Mouse (Mus musculus): ENCODE measurements around the gene Ube2s.
"Not testable (repeated sequence)": the region's sequence is repeated elsewhere in the genome, so short reads cannot be mapped to it uniquely, and the experiment has no call there.

Gene Ube2s

DNA sequence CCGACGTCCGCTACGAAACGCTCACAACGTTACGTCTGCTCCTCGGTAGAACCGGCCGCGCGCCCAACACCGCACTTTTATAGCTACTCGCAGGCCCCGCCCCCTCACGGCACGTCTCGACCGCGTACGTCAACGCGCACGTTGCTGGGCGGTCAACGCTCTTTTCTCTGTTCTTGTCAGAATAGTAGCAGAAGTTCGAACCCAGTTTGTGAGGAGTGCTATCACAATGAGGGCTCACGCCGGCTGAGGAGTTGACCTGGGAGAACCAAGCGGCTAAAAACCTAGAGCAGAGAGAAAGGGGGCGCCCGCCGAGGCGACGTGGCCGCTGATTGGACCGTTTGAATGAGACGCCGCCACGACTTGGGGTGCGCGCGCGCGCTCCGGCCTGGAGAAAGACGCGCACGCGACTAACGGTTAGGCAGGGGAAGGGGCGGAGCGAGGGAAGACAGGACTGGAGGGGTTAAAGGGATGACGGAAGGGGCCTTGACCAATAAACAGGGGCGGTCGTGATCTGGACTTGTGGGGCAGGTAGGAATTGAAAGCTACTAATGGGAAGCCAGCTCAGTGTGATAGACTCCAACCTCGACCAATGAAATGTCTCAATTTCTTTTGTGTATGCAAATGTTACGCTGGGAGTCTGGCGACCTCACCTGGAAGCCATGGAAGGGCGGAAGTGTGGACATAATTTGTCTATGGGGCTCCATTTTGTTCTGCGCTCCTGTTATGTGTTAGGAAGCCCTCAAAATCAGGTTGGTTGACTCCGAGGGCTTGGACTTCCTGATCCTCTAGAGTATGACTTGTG, at the start of gene Ube2s:
Gene Ube2s, minus strand, starts transcription at position 288 of the 802 bp plus-strand sequence.
- DNase-seq (ENCODE audit: low spot score), result peak; percentile 98

DNA sequence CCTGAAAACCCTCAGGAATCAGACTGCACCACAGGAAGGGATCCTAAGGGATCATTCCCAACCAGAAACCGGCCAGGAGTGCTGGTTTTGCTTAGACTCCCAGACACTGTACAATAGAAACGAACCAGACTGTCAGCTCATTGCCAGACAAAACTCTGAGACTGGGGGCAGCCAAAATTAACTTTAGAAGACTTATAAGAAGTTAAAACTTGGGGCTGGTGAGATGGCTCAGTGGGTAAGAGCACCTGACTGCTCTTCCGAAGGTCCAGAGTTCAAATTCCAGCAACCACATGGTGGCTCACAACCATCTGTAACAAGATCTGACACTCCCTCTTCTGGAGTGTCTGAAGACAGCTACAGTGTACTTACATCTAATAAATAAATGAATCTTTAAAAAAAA, 48.5 kb upstream of the Ube2s start:
- DNase-seq (ENCODE audit: low spot score), result not testable (repeated sequence)

DNA sequence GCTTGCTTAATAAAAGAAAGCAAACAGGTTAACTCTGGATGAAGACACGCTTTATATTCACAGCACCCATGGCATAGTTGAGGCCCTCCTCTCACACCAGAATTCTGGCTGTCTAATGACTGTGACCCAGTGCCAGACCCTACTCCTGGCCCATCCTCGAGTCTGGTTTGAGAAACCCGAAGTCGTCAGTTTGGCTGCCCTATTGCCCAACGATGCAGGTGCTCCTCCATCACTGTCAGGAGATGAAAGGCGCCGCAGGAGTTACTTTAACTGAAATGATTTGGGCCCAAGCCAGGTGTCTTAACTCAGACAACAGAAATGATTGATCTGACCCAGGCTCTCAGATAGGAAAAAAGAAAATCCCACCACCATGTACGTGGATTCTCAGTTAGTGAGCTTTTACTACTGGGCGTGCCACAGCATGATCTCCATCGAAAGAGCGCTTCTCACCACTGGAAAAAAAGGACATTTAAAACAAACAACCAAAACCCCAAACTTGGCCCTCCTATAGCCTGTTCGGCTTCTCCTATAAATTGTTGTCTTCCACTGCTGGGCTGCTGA, 47.1 kb upstream of the Ube2s start:
- DNase-seq (ENCODE audit: low spot score), result no peak

DNA sequence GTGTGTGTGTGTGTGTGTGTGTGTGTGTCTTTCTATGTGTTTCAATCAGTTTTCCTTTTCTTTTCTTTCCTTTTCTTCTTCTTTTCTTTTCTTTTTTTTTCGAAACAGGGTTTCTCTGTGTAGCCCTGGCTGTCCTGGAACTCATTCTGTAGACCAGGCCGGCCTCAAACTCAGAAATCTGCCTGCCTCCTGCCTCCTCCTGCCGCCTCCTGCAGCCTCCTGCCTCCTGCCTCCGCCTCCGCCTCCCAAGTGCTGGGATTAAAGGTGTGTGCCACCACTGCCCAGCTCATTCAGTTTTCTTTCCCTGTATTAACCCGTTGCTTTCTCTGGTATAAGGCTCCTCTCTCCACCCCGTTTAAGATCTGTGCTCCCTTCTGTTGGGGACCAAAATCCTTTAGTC, 44.9 kb upstream of the Ube2s start:
- DNase-seq (ENCODE audit: low spot score), result no peak

DNA sequence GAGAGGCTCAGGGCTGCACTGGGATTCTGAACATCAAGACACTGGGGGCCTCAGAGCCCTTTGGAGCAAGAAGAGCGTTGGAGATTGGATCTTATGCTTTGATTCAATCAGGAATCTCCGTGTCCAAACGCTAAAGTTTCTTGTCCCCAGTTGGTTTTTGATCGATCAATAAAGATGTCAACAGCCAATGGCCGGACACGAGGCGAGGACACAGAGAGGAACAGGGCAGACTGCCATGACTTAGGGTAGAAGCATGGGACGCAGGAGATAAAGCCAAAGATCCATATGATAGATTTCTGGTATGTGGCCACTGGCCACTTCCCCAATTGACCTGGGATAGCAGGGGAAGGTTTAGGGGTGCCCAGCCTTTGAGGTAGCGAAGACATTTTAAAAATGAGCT, 44.1 kb upstream of the Ube2s start:
- DNase-seq (ENCODE audit: low spot score), result no peak

GRCm38 (mm10) chr7:4853613-4854012, 41.2 kb upstream of the Ube2s start:
- no peak for DNase-seq (ENCODE audit: low spot score)

DNA sequence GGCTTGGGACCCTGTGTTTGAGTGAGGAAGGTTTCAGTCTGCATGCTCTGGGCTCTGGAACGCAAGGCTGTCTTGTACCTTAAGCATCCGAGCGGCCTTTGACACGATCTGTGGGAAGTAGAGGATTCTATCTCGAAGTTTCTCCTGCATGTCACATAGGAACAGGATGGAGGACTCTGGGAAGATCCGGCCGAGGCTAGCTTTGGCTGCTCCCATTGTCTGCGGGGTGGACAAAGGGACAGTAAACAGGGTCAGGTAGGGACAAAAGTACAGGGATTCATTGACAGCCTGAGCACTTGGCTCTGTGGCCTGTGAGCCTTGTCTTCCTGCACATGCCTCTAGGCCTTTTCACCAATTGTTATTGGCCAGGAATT, 38.9 kb upstream of the Ube2s start:
- DNase-seq (ENCODE audit: low spot score), result no peak

DNA sequence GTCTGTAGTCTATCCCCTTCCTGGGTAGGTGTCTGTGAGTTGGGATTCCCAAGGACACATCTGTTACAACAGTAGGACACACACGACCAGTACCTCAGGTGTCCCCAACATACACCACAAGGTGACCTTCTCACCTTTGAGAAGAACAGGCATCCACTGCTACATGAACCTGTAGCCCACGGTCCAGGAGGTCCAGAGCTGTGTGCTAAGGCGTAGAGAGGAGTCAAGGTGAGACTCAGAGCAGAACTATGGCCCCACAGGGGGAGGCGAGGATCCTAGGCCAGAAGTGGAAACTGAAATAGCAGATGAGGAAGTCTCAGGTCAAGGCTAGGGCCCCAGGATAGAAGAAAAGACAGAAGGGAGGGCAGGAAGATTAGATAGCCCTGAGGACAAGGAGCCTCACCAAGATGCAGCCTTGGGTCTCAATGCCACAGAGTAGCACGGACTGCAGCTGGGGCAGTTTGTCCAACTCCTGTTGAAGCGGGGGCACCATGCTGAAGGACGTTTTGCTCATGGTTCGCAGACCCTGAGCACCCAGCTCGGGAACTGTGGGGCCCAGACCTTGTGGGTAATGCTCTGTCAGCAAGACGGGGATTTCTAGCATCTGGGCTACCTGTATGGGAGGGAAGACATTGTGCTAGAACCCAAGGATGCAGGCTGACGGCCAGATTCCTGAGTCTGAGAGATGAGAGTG, 38.4 kb upstream of the Ube2s start:
- DNase-seq (ENCODE audit: low spot score), result no peak

- DNase-seq (ENCODE audit: low spot score), result no peak
Measured at GRCm38 (mm10) chr7:4849372-4849771, 37.0 kb upstream of the Ube2s start.

- peak; percentile 49 for DNase-seq (ENCODE audit: low spot score)
Measured at GRCm38 (mm10) chr7:4844917-4845309, 32.5 kb upstream of the Ube2s start.

DNA sequence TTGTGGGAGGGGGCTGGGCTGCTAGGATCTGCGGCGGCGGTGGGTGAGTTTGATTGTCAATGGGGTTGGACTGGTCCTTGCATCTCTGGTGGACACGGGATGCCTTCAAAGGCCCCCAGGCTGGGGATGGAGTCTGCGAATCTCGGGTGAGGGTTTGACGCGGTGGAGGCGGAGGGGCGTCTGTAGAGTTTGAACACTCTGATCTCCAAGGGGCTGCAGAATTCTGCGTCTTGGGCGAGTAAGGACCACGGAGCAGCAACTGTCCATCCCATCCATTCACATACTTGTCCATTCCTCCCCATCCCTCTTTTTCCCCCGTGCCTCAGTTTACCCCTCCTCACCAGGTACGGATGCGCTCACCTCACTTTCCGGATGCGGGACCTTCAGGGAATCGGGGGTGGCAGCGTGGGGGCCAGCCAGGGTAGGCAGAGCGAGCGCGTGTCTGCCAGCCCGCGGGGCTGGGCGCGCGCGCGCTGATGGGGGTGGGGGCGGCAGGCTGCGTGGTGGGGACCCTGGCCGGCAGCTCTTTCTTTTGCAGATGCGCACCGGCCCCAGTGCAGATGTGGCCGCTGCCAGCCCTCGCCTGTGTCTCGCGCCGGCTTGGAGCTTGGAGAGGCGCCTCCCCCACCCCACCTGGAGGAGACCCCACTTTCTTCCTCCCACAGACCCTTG, 32.0 kb upstream of the Ube2s start, which contains the start of gene Shisa7:
Gene Shisa7, minus strand, starts transcription at position 452 of the 672 bp plus-strand sequence.
- DNase-seq (ENCODE audit: low spot score), result no peak

DNA sequence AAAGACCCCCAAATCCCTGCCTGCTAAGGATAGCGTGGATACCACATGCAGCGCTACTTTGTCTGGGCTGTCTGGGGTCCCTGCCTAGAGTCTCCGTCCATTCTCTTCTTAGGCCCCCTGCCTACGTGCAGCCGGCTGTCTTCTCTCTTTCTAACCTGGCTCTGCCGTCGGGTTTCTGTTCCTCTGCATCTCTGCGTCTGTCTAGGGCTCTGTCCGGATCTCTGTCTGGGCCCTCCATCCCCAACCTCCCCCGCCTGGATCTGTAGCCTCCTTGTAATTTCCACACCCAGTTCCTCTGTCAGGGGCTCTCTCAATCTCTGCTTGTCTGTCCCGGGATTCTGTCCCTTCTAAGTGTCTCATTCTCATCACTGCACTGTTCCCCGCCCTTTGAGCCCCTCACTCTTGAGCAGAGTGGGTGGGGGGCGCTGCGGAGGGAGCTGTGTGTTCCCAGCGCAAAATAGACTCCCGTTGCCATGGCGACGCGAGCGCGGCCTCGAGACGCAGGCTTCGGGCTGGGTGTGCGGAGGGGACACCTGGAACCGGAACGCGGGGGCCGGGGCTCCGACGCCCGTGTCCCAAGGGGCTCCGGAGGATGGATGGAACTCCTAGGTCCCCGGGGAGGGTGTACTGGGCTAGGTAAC, 31.3 kb upstream of the Ube2s start:
- no peak for DNase-seq (ENCODE audit: low spot score)

DNA sequence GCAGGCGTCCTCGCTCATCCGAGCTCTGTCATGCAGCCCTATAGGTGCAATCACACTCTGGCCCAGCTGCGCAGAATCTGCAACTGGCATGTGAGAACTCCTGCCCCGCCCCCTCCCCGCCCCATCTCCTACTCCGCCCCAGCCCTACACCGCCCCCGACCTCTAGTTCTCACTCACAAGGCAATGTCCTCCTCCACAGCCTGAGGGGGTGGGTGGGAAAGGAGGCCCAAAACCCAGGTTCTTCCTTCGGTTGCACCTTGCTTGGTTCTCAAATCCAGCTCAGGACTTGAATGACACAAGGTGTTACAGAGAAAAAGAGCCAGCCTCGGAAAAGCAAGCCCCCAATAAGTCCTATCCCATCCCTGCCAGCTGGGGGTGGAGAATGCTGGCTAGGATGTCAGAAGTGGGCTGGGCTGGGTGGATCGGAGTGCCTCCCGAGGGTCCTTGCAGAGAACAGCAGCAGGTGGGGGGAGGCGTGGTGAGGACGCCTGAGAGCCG, 30.3 kb upstream of the Ube2s start:
- no peak for DNase-seq (ENCODE audit: low spot score)

DNA sequence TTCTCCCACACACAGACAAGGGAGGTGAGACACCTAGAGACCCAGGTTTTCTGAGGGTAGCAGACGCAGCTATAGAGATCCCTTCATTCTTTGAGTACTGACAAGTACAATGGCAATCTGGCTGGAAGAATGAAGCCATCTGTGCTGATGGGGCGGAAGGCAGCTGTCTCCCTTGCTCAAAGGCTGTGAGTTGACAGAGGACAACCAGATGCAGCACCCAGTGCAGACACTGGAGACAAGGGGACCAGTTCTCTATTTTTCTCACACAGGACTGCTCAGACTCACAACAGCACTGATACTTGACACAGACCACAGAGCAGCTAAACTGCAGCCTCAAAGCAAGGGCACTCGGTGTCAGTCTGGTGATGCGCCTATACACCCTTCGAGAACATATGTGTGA, 29.7 kb upstream of the Ube2s start:
- DNase-seq (ENCODE audit: low spot score), result no peak

DNA sequence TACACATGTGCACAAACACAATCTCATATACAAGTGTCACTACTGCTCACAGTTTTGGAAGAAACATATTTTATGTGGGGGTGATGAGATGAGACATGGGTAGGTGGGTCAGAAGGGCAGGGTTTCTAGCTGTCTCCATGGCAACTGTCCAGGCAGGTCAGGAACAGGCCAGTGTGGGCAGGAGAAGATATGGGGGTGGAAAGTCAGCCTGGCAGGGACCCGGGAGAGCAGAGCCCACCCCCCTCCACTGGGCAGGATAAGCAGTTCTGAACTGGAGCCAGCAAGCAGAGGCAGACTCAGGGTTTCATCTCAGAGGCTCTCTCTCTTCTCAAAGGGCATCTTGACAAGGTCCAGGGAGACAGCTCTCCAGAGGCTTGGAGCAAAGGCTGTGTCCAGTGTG, 25.2 kb upstream of the Ube2s start:
- no peak for DNase-seq (ENCODE audit: low spot score)

DNA sequence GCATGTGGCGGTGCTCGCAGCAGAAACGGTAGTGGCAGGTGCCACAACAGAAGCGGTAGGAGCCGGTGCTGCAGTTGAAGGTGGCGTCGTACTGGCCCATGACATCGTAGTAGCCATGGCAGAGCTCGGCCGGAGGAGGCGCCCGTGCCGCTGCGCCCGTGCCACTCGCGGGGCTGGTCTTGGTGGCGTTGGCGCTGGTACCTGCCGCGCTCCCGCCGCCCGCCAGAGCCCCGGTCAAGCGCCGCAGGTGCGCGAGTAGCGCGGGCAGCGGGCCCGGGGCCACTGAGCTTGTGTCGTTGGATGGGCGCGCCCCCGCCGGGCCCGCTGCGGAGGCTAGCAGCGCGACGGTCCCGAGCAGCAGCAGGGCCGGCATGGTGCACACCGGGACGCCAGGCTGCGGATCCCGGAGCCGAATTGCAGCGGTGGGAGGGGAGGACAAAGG, 24.0 kb upstream of the Ube2s start:
- peak; percentile 50 for DNase-seq (ENCODE audit: low spot score)

DNA sequence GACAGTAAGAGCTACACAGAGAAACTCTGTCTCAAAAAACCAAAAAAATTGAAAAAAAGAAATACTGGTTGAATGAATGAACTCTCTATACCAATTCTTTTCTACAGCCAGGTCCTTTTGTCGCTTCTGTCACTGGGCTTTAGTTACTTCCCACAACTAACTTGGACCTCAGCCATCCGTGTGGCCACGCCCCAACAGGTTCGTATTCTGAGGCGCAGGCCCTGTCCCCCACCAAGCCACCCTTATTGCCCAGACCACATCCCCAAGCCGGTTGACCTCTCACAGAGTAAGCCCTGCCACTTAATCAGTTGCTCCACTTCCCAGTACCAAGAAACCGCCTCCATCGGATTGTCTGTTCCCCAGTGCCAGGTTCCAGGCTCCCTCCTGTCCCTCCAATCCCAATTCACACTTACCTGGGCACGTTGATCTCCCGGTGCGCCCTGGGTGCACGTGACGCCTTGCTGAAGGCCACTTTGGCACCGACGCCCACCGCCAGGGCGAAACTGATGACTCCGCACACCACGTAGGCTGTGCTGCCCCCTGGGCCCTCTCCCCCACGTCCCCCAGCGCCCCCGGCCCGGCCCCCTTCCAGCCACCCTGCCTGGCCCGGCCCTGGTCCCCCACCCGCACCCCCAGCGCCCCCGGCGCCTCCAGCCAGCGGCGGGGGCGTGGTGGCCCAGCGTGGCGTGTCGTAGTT, 23.4 kb upstream of the Ube2s start:
- no peak for DNase-seq (ENCODE audit: low spot score)

GRCm38 (mm10) chr7:4830476-4830875, 18.1 kb upstream of the Ube2s start:
- no peak for DNase-seq (ENCODE audit: low spot score)

DNA sequence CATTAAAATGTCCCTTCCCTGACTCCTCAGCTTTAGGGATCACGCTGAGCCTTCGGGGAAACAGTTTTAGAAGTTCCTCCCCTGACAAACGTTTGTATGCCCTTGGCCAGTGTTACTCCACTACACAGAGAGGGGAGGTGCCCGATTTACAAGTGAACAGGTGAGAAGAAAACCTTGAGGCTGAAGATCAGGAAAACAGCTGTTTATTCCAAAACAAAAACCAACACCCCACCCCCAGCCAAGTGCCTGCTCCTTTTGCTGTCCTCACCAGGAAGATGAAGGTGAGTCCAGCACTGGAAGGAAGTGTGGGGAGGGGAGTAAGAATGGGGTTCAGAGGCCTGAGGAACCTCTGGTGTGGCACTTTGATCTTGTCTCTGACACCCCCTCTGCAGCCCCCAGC, 13.0 kb upstream of the Ube2s start:
- no peak for DNase-seq (ENCODE audit: low spot score)

GRCm38 (mm10) chr7:4822162-4822907, 9.9 kb upstream of the Ube2s start:
- DNase-seq (ENCODE audit: low spot score), result no peak

DNA sequence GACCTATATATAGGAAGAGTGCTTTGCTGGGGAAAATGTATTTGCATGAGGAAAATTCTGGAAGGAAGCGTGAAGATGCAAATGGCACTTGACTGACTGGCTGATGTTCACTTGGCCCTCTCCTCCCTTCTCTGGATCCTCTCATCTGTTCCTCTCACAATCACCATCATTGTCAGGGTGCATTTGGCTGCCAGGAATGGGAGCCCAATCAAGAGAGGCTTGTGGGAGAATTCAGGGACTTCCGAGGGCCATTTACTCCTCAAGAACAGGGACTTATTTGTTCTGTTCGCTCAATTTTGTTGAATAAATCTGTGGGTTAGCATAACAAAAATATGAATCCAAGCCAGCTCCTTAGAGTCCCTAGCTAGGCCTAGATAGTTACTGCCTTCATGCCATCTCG, 9.3 kb upstream of the Ube2s start:
- no peak for DNase-seq (ENCODE audit: low spot score)
